Mouse (Mus musculus) olfactory bulb, adult 2 months (tissue): ENCODE measurements at regions not wholly inside any gene's neighbourhood (a gene's known extent, or its start where the extent isn't known, plus 50 kb on each side); places are given as distances from the start of the nearest gene placed in this dataset.

Source experiments
- H3K27ac ChIP-seq: fragments of 200-500 bp; 2 replicates; pipeline ENCODE4 v1.5.1; 2012; ENCODE audit warnings: low read depth, low read length; ENCODE audit not compliant: insufficient read depth
- H3K4me1 ChIP-seq: fragments of 200-500 bp; 2 replicates; pipeline ENCODE4 v1.6.1; 2012; ENCODE audit warnings: low read length; ENCODE audit not compliant: control insufficient read depth, insufficient read depth
- H3K4me3 ChIP-seq: fragments of 200-500 bp; 2 replicates; pipeline ENCODE4 v1.5.1; 2012; ENCODE audit warnings: mild to moderate bottlenecking, low read depth, low read length, moderate library complexity; ENCODE audit not compliant: insufficient read depth
- CTCF ChIP-seq: fragments of 200-500 bp; IDR thresholded peaks from 2 replicates; pipeline ENCODE4 v1.5.1; 2012; ENCODE audit warnings: low read depth, mild to moderate bottlenecking, low read length, moderate library complexity; ENCODE audit not compliant: insufficient read depth
- POLR2A ChIP-seq: fragments of 200-500 bp; IDR thresholded peaks from 2 replicates; pipeline ENCODE4 v1.6.1; 2012; ENCODE audit warnings: mild to moderate bottlenecking, low read depth, low read length, moderate library complexity; ENCODE audit not compliant: insufficient read depth
- WGBS: fragments of 180-500 bp; shearing (Covaris S2); methylation state at CpG from one replicate; pipeline ENCODE4 v1.1.7; 2018; 5-methylcytosine and 5-hydroxymethylcytosine counted together

GRCm38 (mm10) chr1:165061420-165061819 lies 99.2 kb downstream of the Tbx19 start:
- Histone ChIP-seq H3K4me1 (peaks cover 7% of the 10 kb centered on the region), H3K27ac (no peak overlapping the region), H3K4me3 (no peak overlapping the region)
- TF ChIP-seq POLR2A (no peak), CTCF (no peak)
- 90% methylated on average over 3 of the region's 3 CpGs for WGBS

- 81% methylated on average over 6 of the region's 6 CpGs for WGBS
- no peaks in the 10 kb centered on the region for H3K4me1 ChIP-seq
- no peak overlapping the region for H3K4me3 ChIP-seq
- TF ChIP-seq POLR2A (no peak), CTCF (no peak)
- no peak overlapping the region for H3K27ac ChIP-seq
These were observed 106.3 kb downstream of the Tbx19 start for GRCm38 (mm10) chr1:165054245-165054644.

- TF ChIP-seq CTCF = no peak
- Histone ChIP-seq H3K4me1 (peaks cover 6% of the 10 kb centered on the region), H3K27ac (no peak overlapping the region), H3K4me3 (no peak overlapping the region)
- WGBS = 78% methylated on average over 2 of the region's 2 CpGs
These were observed 109.3 kb downstream of the Tbx19 start for GRCm38 (mm10) chr1:165051294-165051693.

GRCm38 (mm10) chr1:165050176-165050575 lies 110.4 kb downstream of the Tbx19 start:
- peaks cover 10% of the 10 kb centered on the region for H3K4me1 ChIP-seq
- 84% methylated on average over 4 of the region's 4 CpGs for WGBS
- H3K4me3 ChIP-seq = no peak overlapping the region
- TF ChIP-seq POLR2A = no peak
- TF ChIP-seq CTCF = no peak
- H3K27ac ChIP-seq = no peak overlapping the region

- 6% methylated on average over 7 of the region's 7 CpGs for WGBS
These were observed 111.3 kb upstream of the Xcl1 start for GRCm38 (mm10) chr1:165046637-165047036.

GRCm38 (mm10) chr1:165046056-165046455 lies 110.7 kb upstream of the Xcl1 start:
- peaks cover 18% of the 10 kb centered on the region for H3K4me1 ChIP-seq
- WGBS = 42% methylated on average over 4 of the region's 4 CpGs
- H3K4me3 ChIP-seq = no peak overlapping the region
- H3K27ac ChIP-seq = peak overlapping the region; percentile 88
- TF ChIP-seq POLR2A (no peak), CTCF (no peak)

More at GRCm38 (mm10) chr1:165046637-165047036, 111.3 kb upstream of the Xcl1 start:
- TF ChIP-seq POLR2A (no peak), CTCF (no peak)
- H3K4me1 ChIP-seq = peaks cover 18% of the 10 kb centered on the region
- peak overlapping the region; percentile 97 for H3K27ac ChIP-seq
- no peak overlapping the region for H3K4me3 ChIP-seq

GRCm38 (mm10) chr1:165043361-165043760 lies 108.0 kb upstream of the Xcl1 start:
- Histone ChIP-seq H3K27ac (peak overlapping the region; percentile 92), H3K4me3 (no peak overlapping the region), H3K4me1 (peaks cover 18% of the 10 kb centered on the region)
- WGBS = 57% methylated on average over 3 of the region's 3 CpGs
- TF ChIP-seq POLR2A = no peak
- no peak for TF ChIP-seq CTCF

- Histone ChIP-seq H3K4me3 (no peak overlapping the region), H3K4me1 (peaks cover 19% of the 10 kb centered on the region), H3K27ac (peak overlapping the region; percentile 92)
- WGBS = 14% methylated on average over 2 of the region's 2 CpGs
- no peak for TF ChIP-seq CTCF
- TF ChIP-seq POLR2A = no peak
These were observed 106.8 kb upstream of the Xcl1 start for GRCm38 (mm10) chr1:165042105-165042504.

- Histone ChIP-seq H3K4me1 (peaks cover 11% of the 10 kb centered on the region), H3K4me3 (no peak overlapping the region), H3K27ac (no peak overlapping the region)
- TF ChIP-seq POLR2A = no peak
- no peak for TF ChIP-seq CTCF
- 57% methylated on average over 3 of the region's 3 CpGs for WGBS
These were observed 101.3 kb upstream of the Xcl1 start for GRCm38 (mm10) chr1:165036631-165037030.

GRCm38 (mm10) chr1:165035618-165036017 lies 100.3 kb upstream of the Xcl1 start:
- H3K4me3 ChIP-seq = no peak overlapping the region
- H3K4me1 ChIP-seq = peaks cover 11% of the 10 kb centered on the region
- 100% methylated on average over 1 of the region's 1 CpGs for WGBS
- H3K27ac ChIP-seq = no peak overlapping the region
- TF ChIP-seq POLR2A (no peak), CTCF (no peak)
